Mouse (Mus musculus): ENCODE measurements around the gene Ralgps1.

- TF ChIP-seq CTCF (IDR thresholded peaks at IDR 0.05; ENCODE audit: borderline replicate concordance, control insufficient read depth, extremely low read depth, insufficient read depth, low read length, poor library complexity) (no peak), POLR2A (IDR thresholded peaks at IDR 0.05; ENCODE audit: control insufficient read depth, extremely low read depth, insufficient read depth, low read length, poor library complexity) (no peak)
These were observed 284.5 kb downstream of the Ralgps1 start for GRCm38 (mm10) chr2:33086671-33087363.

Data from thymus, adult 2 months (tissue).